Mouse (Mus musculus): ENCODE measurements around the gene Aadac. TPM values are rescaled to one million over a fixed set of nuclear protein-coding genes. Genes with fewer than 3 reads are reported as not detected.

Gene Aadac
- polyA plus RNA-seq (2012; rRNA removed), result not detected in 2 replicates

- no peak for DNase-seq (ENCODE audit: extremely low spot score in 1 of 2, low spot score in 1 of 2)
Observed at GRCm38 (mm10) chr3:60025417-60025816, at the start of gene Aadac. Gene Aadac (plus strand): TSS chr3:60025717.

- no peak for DNase-seq (ENCODE audit: extremely low spot score in 1 of 2, low spot score in 1 of 2)
Observed at GRCm38 (mm10) chr3:60003622-60004021, 21.9 kb upstream of the Aadac start.

DNA sequence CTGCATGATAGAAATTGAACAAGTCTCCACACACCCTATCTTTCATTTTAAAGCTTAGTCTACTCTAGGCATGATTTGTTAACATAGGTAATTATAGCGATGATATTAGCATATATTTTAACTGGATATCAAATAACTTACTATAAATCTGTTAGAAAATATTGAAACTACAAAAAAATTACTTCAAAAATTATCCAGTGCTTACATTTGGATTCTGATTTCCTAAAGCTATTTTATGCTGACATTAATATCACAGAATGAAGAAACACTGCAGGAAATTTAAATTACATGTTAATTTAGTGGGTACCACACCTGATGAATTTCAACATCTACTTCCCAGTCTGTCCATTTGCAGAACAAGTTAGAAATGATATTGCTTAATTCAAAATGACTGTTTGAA is 19.1 kb upstream of the Aadac start, which contains the start of gene Aadacl2:
Gene Aadacl2, plus strand, starts transcription at position 301 of the 400 bp plus-strand sequence.
- DNase-seq (ENCODE audit: extremely low spot score in 1 of 2, low spot score in 1 of 2), result no peak

GRCm38 (mm10) chr3:60031511-60031910 is 6.0 kb downstream of the Aadac start:
- DNase-seq (ENCODE audit: extremely low spot score in 1 of 2, low spot score in 1 of 2), result no peak

GRCm38 (mm10) chr3:60046221-60046913 is 20.9 kb downstream of the Aadac start:
- DNase-seq (ENCODE audit: extremely low spot score in 1 of 2, low spot score in 1 of 2), result no peak

- DNase-seq (ENCODE audit: extremely low spot score in 1 of 2, low spot score in 1 of 2), result no peak
Observed at GRCm38 (mm10) chr3:60053231-60053927, 27.9 kb downstream of the Aadac start.

GRCm38 (mm10) chr3:60053931-60054330 is 28.4 kb downstream of the Aadac start:
- DNase-seq (ENCODE audit: extremely low spot score in 1 of 2, low spot score in 1 of 2), result no peak

- DNase-seq (ENCODE audit: extremely low spot score in 1 of 2, low spot score in 1 of 2), result peak in 1 of 2 experiments; percentile 58
Observed at GRCm38 (mm10) chr3:60056451-60056850, 30.9 kb downstream of the Aadac start.

DNA sequence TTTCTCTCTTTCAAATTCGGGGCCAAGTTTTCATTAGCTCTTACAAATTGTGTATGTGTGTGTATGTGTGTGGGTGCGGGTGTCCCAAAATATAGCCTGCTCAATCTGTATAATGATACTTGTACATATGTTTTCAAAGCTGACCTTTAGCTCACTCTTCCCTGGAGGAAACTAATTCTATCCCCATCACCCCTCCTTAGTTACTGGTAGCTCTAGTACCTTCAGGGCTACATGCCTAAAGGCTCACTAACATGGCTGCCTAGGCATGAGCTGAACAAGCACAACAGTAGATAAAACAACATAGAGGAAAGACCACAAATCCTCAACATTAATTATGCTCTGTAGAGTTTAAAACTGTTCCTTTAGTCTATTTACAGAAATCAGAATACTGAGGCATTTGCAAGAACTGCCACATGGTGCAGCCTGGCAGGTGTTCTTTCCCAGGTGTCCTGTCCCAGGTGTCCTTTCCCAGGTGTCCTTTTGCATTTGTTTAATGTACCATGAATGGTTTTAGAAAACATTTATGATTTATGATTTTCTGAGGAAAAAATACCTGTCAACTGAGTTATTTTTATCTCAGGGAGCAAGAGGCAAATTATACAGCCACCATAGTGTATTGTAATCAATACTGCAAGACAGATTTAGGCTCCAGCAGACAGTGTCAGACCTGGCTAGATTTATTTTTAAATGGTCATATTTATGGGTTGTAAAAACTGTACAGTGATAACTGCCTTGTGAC is 31.7 kb downstream of the Aadac start:
- no peak for DNase-seq (ENCODE audit: extremely low spot score in 1 of 2, low spot score in 1 of 2)

DNA sequence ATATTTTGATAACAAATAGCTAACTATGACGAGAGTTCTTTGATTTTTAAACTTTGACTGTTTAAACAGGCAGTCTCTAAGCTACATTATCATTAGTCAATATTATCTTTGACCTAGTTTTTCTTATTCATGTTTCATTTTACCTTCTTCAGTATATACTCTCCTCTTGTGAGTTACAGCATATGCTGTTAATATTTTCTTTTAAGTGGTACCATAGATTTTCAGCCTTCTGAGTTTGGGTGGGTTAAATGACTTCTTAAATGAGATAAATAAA is 32.2 kb downstream of the Aadac start:
- DNase-seq (ENCODE audit: extremely low spot score in 1 of 2, low spot score in 1 of 2), result no peak

DNA sequence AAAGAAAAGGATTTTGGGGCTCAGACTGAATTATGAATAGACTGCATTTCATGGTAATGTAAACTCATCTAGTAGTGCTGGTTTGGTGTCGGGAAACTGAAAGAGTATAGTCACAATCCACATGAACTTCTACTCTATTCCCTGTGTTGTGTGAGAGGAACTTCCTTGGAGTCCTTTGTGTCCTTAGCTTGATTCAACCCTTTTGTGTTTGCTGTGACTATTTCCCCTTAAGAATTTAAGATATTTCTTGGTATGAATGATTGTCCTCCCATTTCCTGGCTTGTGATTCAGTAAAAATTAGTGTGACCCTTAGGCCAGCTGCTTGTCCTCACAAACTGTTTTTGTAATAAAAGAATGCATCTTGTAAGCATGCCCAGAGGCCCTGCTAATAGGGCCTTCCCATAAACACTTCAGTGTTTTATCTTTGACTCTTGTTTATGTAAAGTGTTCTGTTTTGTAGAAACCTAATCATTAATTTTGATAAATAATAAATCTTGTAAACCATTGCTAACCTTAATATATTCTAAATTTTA is 53.4 kb downstream of the Aadac start:
- no peak for DNase-seq (ENCODE audit: extremely low spot score in 1 of 2, low spot score in 1 of 2)

DNA sequence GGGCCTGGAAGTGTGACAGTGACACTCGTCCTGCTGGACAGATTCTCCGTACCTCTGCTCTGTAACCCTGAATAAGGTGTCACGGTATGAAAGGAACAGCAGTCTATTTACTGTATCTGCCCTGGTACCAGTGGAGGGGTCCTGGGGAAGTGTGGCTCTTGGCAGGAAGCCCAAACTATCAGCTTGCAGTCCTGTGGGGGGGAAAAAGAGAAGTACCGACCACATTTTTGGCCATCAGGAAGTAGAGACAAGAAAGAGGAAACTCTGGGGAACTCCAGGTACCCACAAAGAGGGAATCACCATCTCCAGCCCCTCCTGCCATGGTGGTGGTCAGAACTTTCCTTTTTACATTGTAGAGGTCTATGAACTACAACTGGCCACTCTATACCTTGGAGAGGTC is 55.1 kb downstream of the Aadac start:
- DNase-seq (ENCODE audit: extremely low spot score in 1 of 2, low spot score in 1 of 2), result peak; percentile 10 to 11

GRCm38 (mm10) chr3:60081648-60082047 is 56.1 kb downstream of the Aadac start, which contains the start of gene Sucnr1:
Gene Sucnr1 (plus strand): TSS chr3:60081869.
- no peak for DNase-seq (ENCODE audit: extremely low spot score in 1 of 2, low spot score in 1 of 2)

DNA sequence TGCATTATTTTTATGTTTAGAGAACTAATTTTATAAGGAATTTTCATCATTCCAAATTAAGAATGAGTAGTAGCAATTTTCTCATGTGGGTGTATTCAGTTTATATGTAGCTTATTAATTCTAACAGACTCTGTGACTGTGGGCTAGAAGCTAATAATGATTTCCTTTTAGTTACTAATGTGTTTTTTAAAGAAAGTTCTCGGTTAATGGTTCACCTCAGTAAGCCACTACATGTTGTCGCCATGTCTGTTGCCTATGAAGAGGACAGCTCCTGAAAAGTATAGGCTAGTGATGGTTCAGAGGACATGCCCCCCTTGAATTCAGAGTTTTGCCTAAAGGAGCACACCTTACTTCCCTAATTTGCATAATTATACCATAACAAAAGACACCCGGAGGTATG is 57.2 kb downstream of the Aadac start:
- DNase-seq (ENCODE audit: extremely low spot score in 1 of 2, low spot score in 1 of 2), result no peak

GRCm38 (mm10) chr3:60085729-60086128 is 60.2 kb downstream of the Aadac start:
- DNase-seq (ENCODE audit: extremely low spot score in 1 of 2, low spot score in 1 of 2), result no peak

Other genes with a start within 250 kb of the Aadac start
- not detected in 2 replicates for gene Gm8298, start 164.7 kb upstream of the Aadac start, polyA plus RNA-seq (2012; rRNA removed)
- gene C130079G13Rik, start 100.5 kb upstream of the Aadac start, polyA plus RNA-seq (2012; rRNA removed), result not detected in 2 replicates
- gene Aadacl2, start 19.0 kb upstream of the Aadac start, polyA plus RNA-seq (2012; rRNA removed), result not detected in 2 replicates
- not detected in 2 replicates for gene Sucnr1, start 56.2 kb downstream of the Aadac start, polyA plus RNA-seq (2012; rRNA removed)

Measured in frontal cortex, adult 2 months (tissue).